Mouse (Mus musculus) macrophage (primary cell): Measurements from ENCODE around the gene Astn1. TPM values are rescaled to one million over a fixed set of nuclear protein-coding genes. Genes with fewer than 3 reads are reported as not detected.

Source experiments
- H3K27ac ChIP-seq: fragments of 350-480 bp; formaldehyde crosslinking; 2 replicates; pipeline ENCODE4 v1.9.0; 2021
- H3K36me3 ChIP-seq: fragments of 350-480 bp; formaldehyde crosslinking; 2 replicates; pipeline ENCODE4 v1.9.0; 2021; ENCODE audit errors: inconsistent target
- H3K4me3 ChIP-seq: fragments of 350-480 bp; formaldehyde crosslinking; 2 replicates; pipeline ENCODE4 v1.9.0; 2021; ENCODE audit errors: inconsistent target
- H3K79me2 ChIP-seq: fragments of 350-480 bp; formaldehyde crosslinking; 2 replicates; pipeline ENCODE4 v1.9.0; 2021; ENCODE audit errors: inconsistent target
- WGBS: methylation state at CpG from one replicate; pipeline ENCODE4 v1.1.7; 2026; ENCODE audit warnings: inconsistent platforms; ENCODE audit not compliant: missing documents; 5-methylcytosine and 5-hydroxymethylcytosine counted together
- polyA plus RNA-seq: library from polyadenylated mRNA; stranded (reverse); fragments of 250-400 nt; gene quantifications from 3 replicates; pipeline ENCODE4 v1.2.4, GENCODE M21; 2018; ENCODE audit warnings: inconsistent platforms

Astn1 gene
- polyA plus RNA-seq, 1 experiment from 2014 or later, result not detected

- Histone ChIP-seq H3K79me2 (no peaks in the 10 kb centered on the region), H3K36me3 (no peaks in the 10 kb centered on the region), H3K4me3 (no peak overlapping the region), H3K27ac (no peak overlapping the region)
- WGBS, result 87% methylated on average over 4 of the region's 4 CpGs
Measured at GRCm38 (mm10) chr1:158388995-158389394, 26.9 kb downstream of the Astn1 start.

GRCm38 (mm10) chr1:158390693-158391092, 28.6 kb downstream of the Astn1 start:
- 72% methylated on average over 3 of the region's 4 CpGs for whole genome bisulfite sequencing
- Histone ChIP-seq H3K4me3 (no peak overlapping the region), H3K36me3 (no peaks in the 10 kb centered on the region)

GRCm38 (mm10) chr1:158397058-158397457, 35.0 kb downstream of the Astn1 start:
- 83% methylated on average over 2 of the region's 2 CpGs for WGBS
- Histone ChIP-seq H3K27ac (no peak overlapping the region), H3K79me2 (no peaks in the 10 kb centered on the region), H3K4me3 (no peak overlapping the region), H3K36me3 (no peaks in the 10 kb centered on the region)

More at GRCm38 (mm10) chr1:158390693-158391092, 28.6 kb downstream of the Astn1 start:
- Histone ChIP-seq H3K27ac (no peak overlapping the region), H3K79me2 (no peaks in the 10 kb centered on the region)

GRCm38 (mm10) chr1:158400898-158401297, 38.8 kb downstream of the Astn1 start:
- no peak overlapping the region for H3K4me3 ChIP-seq
- H3K79me2 ChIP-seq, result no peaks in the 10 kb centered on the region
- no peaks in the 10 kb centered on the region for H3K36me3 ChIP-seq
- H3K27ac ChIP-seq, result no peak overlapping the region
- WGBS, result 88% methylated on average over 2 of the region's 2 CpGs

GRCm38 (mm10) chr1:158405899-158406769, 44.1 kb downstream of the Astn1 start:
- H3K79me2 ChIP-seq, result no peaks in the 10 kb centered on the region
- H3K36me3 ChIP-seq, result no peaks in the 10 kb centered on the region
- 75% methylated on average over 10 of the region's 10 CpGs for WGBS
- H3K27ac ChIP-seq, result no peak overlapping the region
- H3K4me3 ChIP-seq, result no peak overlapping the region

- Histone ChIP-seq H3K36me3 (no peaks in the 10 kb centered on the region), H3K79me2 (no peaks in the 10 kb centered on the region), H3K27ac (no peak overlapping the region), H3K4me3 (no peak overlapping the region)
- 44% methylated on average over 1 of the region's 2 CpGs for WGBS
Measured at GRCm38 (mm10) chr1:158408124-158408523, 46.1 kb downstream of the Astn1 start.

- no peaks in the 10 kb centered on the region for H3K79me2 ChIP-seq
- H3K36me3 ChIP-seq, result no peaks in the 10 kb centered on the region
- H3K4me3 ChIP-seq, result no peak overlapping the region
- 84% methylated on average over 3 of the region's 3 CpGs for WGBS
- no peak overlapping the region for H3K27ac ChIP-seq
Measured at GRCm38 (mm10) chr1:158411146-158411545, 49.1 kb downstream of the Astn1 start.

- H3K4me3 ChIP-seq, result no peak overlapping the region
- 74% methylated on average over 2 of the region's 2 CpGs for WGBS
- no peak overlapping the region for H3K27ac ChIP-seq
- no peaks in the 10 kb centered on the region for H3K36me3 ChIP-seq
- no peaks in the 10 kb centered on the region for H3K79me2 ChIP-seq
Measured at GRCm38 (mm10) chr1:158414198-158414597, 52.1 kb downstream of the Astn1 start.

GRCm38 (mm10) chr1:158421451-158421850, 59.4 kb downstream of the Astn1 start:
- H3K4me3 ChIP-seq, result no peak overlapping the region
- H3K79me2 ChIP-seq, result no peaks in the 10 kb centered on the region
- H3K27ac ChIP-seq, result no peak overlapping the region
- 77% methylated on average over 8 of the region's 8 CpGs for WGBS
- no peaks in the 10 kb centered on the region for H3K36me3 ChIP-seq

- 47% methylated on average over 1 of the region's 1 CpGs for WGBS
- no peaks in the 10 kb centered on the region for H3K79me2 ChIP-seq
- no peaks in the 10 kb centered on the region for H3K36me3 ChIP-seq
- no peak overlapping the region for H3K4me3 ChIP-seq
- H3K27ac ChIP-seq, result no peak overlapping the region
Measured at GRCm38 (mm10) chr1:158422739-158423138, 60.7 kb downstream of the Astn1 start.

- Histone ChIP-seq H3K79me2 (no peaks in the 10 kb centered on the region), H3K36me3 (no peaks in the 10 kb centered on the region), H3K4me3 (no peak overlapping the region), H3K27ac (no peak overlapping the region)
- WGBS, result 73% methylated on average over 1 of the region's 1 CpGs
Measured at GRCm38 (mm10) chr1:158446071-158446470, 84.0 kb downstream of the Astn1 start.

GRCm38 (mm10) chr1:158447956-158448355, 85.9 kb downstream of the Astn1 start:
- 80% methylated on average over 7 of the region's 7 CpGs for WGBS
- no peak overlapping the region for H3K4me3 ChIP-seq
- H3K36me3 ChIP-seq, result no peaks in the 10 kb centered on the region
- H3K79me2 ChIP-seq, result no peaks in the 10 kb centered on the region
- H3K27ac ChIP-seq, result no peak overlapping the region

- H3K36me3 ChIP-seq, result no peaks in the 10 kb centered on the region
- no peak overlapping the region for H3K4me3 ChIP-seq
- H3K27ac ChIP-seq, result no peak overlapping the region
- H3K79me2 ChIP-seq, result no peaks in the 10 kb centered on the region
Measured at GRCm38 (mm10) chr1:158452675-158453074, 90.6 kb downstream of the Astn1 start.

- Histone ChIP-seq H3K79me2 (no peaks in the 10 kb centered on the region), H3K4me3 (no peak overlapping the region), H3K27ac (no peak overlapping the region), H3K36me3 (no peaks in the 10 kb centered on the region)
- 16% methylated on average over 5 of the region's 5 CpGs for WGBS
Measured at GRCm38 (mm10) chr1:158453587-158453986, 91.5 kb downstream of the Astn1 start.

- Histone ChIP-seq H3K27ac (no peak overlapping the region), H3K4me3 (no peak overlapping the region), H3K36me3 (no peaks in the 10 kb centered on the region), H3K79me2 (no peaks in the 10 kb centered on the region)
- WGBS, result 84% methylated on average over 6 of the region's 6 CpGs
Measured at GRCm38 (mm10) chr1:158463975-158464374, 101.9 kb downstream of the Astn1 start.
